Mouse (Mus musculus): ENCODE data around the gene Prpmp5. TPM values are rescaled to one million over a fixed set of nuclear protein-coding genes. Genes with fewer than 3 reads are reported as not detected.
"Not testable (repeated sequence)": the region's sequence is repeated elsewhere in the genome, so short reads cannot be mapped to it uniquely, and the experiment has no call there.

Prpmp5 gene
- polyA plus RNA-seq (2012): not detected in 2 replicates

GRCm38 (mm10) chr6:132314657-132315056, at the start of gene Prpmp5:
TSS of gene Prpmp5 (minus strand) at chr6:132314757.
- H3K36me3 ChIP-seq (ENCODE audit: control insufficient read depth); H3K27me3 ChIP-seq (ENCODE audit: control insufficient read depth); H3K4me3 ChIP-seq (replicated peaks); H3K9me3 ChIP-seq (ENCODE audit: control insufficient read depth, low read length); H3K4me1 ChIP-seq (ENCODE audit: control insufficient read depth): not testable (repeated sequence)

GRCm38 (mm10) chr6:132364034-132364433, 49.5 kb upstream of the Prpmp5 start, which contains the start of gene Gm8882:
TSS of gene Gm8882 (minus strand) at chr6:132364134.
- H3K9me3 ChIP-seq (ENCODE audit: control insufficient read depth, low read length); H3K36me3 ChIP-seq (ENCODE audit: control insufficient read depth); H3K4me3 ChIP-seq (replicated peaks); H3K4me1 ChIP-seq (ENCODE audit: control insufficient read depth); H3K27me3 ChIP-seq (ENCODE audit: control insufficient read depth): not testable (repeated sequence)

Other genes starting within 250 kb of the Prpmp5 start
- gene Prb1, start 104.2 kb downstream of the Prpmp5 start, polyA plus RNA-seq (2012): not detected in 2 replicates
- gene Gm8882, start 49.4 kb upstream of the Prpmp5 start, polyA plus RNA-seq (2012): not detected in 2 replicates

Data from erythroblast, embryonic 14.5 days (primary cell).